Mouse (Mus musculus): ENCODE data around the gene Aida. TPM values are rescaled to one million over a fixed set of nuclear protein-coding genes. Genes with fewer than 3 reads are reported as not detected.

The Aida gene
- total RNA-seq (2014; fragmentation: Nextera tagmentation) = 37.6 and 47.9 TPM in 2 replicates
- total RNA-seq (2017) = 76.2 and 88.4 TPM in 2 replicates

DNA sequence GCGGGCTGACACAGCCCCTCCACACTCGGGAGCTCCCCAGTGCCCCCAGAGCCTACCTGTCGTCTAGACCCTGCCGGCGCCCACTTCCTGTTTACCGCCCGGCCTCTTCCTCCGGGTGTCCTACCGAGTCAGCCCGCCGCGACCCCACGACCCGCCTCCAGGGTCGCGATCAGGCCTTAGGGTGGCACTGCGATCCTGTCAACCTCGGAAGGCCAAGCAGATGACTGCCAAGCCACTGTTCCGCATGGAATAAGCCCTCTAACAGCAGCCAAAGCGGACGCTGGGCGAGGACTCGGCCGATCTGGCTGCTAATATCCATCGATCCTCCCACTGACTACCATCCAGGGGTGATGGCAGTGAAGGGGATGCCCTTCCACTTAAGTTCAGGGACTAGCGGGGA is at the start of gene Aida:
TSS of gene Aida (plus strand) at position 126 of the 400 bp plus-strand sequence.
- ATAC-seq (replicated peaks; ENCODE audit: low FRiP score, low TSS enrichment, poor library complexity, severe bottlenecking) = peak; percentile 27

DNA sequence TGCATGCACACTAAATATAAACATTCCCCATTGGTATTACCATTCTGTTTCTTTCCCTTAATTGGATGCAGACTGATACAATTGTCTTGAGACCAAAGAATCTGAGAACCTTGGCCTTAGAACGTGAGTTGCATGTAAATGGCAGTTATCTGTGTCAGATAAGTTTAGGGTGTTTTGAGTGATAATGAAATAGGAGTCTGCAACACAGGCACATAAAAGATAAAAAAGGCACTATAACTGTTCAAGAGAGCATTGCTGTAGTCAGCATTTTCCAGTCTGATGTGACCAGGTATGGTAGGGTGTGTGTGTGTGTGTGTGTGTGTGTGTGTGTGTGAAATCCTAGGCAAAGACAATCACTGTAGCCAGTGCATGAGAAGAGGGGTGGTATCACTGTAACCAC is 48.2 kb upstream of the Aida start:
- ATAC-seq (replicated peaks; ENCODE audit: low FRiP score, low TSS enrichment, poor library complexity, severe bottlenecking) = peak; percentile 79

DNA sequence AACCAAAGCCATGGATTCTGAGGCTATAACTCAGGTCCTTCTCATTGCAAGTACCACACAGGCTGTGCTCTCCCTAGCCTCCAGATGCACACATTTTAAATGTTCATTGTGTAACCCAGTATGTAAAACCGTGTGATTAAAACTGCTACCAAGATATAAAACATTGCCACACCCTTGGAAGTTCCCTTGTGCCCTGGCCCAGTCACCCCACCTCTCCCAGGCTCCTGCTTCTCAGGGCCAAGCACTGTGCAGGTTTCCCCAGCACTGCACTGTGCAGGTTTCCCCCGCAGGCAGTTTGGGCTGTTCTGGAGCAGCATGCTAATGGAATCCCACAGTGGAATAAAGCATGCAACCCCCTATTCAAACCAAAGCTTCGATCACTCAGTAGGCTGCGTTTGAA is 45.8 kb upstream of the Aida start:
- ATAC-seq (replicated peaks; ENCODE audit: low FRiP score, low TSS enrichment, poor library complexity, severe bottlenecking) = peak; percentile 64

DNA sequence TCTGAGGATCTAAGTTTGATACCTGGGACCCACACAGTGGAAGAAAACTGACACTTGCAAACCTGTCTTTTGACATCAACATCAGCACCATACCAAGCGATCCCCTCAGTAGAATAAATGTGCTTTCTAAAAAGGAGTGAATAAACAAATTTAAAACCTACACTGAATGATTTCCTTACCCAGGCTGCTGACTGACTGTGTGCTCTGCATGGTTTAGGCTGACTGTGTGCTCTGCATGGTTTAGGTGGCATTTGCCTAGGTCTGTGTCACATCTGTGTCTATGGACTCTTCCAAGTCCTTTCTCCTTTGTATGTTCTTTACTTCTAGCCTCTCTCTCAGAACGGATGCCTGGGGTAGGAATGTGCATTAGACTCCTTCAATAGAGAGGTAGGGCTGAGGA is 44.6 kb upstream of the Aida start:
- ATAC-seq (replicated peaks; ENCODE audit: low FRiP score, low TSS enrichment, poor library complexity, severe bottlenecking) = no peak

DNA sequence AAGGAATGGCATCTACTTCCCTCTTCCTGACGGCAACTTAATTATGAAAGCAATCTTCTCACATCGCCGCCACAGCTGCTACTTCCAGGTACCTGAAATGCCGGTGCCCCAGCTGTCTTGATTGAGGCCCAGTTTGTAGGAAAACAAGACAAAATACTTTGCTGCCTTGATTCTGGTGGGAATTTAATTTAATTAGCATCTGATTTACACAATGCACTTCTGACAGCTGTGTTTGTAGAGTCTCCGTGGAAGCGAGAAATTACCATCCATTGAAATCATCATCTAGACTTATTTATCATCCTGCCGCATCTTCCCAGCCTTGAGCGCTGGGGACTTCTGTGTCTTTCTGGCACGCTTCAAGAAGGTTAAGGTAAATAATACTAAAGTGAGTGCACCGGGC is 43.8 kb upstream of the Aida start:
- ATAC-seq (replicated peaks; ENCODE audit: low FRiP score, low TSS enrichment, poor library complexity, severe bottlenecking) = no peak

DNA sequence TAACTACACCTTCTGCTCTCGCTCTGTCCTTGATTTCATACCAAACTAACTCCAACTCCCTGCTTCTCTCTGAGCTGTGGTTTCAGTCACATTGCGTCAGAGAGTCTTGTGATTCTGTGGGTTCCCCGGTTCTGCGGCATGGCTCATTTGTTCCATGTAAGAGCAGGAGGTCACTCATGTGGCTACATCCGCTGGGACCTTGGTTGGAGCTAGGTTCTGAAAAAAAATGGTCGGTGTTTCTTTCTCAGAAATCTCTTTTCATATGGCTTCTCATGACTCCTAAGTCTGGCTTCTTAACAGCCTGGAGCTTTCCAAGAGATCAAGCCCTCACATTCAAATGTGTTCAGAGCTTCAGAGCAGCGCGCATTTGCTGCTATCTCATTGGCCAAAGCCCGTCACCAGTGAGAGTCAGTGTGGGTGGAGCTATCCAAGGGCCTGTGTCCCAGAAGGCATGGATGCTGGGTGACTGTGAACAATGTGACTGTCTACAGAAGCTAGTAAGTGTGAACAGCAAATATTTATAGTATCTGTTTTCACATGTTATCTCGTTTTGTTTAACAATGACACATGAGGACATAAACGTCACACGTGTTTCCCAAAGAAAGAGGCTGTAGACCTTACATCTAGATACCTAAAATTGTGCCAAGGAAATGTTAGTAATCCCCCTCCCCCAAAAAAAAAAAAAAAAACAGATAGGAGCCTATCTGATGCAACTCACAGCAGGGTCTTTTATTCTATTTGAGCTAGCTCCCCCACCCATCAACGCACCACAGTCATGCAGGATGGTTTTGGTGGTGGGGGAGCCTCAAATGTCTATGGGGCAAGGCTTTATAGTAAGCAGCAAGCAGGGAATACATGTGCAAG is 32.0 kb upstream of the Aida start:
- ATAC-seq (replicated peaks; ENCODE audit: low FRiP score, low TSS enrichment, poor library complexity, severe bottlenecking) = no peak

DNA sequence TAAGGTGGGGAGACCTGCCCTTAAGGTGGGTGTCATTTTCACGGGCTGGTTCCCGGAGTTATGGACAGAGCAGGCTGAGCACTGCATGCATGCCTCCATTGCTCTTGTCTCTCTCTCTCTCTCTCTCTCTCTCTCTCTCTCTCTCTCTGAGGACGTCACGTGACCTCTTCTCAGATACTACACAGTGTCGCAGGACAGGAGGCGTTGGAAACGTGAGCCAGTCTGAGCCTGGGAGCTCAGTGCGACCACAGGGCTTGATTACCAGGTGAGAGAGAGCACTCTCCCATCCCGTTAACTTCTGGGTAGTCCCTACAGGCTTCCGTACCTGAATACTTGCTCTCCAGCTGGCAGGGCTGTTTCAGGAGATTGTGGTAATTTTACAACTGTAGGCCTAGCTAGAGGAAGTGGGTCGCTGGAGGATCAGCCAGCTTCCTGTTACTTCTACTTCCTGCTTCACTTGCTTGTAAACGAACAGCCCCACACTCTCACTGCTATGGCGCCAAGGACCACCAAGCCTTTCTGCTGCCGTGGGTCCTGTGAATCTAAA is 30.4 kb upstream of the Aida start:
- ATAC-seq (replicated peaks; ENCODE audit: low FRiP score, low TSS enrichment, poor library complexity, severe bottlenecking) = 0 out of 2 replicates have a peak, but pooled peaks have one; percentile 33

DNA sequence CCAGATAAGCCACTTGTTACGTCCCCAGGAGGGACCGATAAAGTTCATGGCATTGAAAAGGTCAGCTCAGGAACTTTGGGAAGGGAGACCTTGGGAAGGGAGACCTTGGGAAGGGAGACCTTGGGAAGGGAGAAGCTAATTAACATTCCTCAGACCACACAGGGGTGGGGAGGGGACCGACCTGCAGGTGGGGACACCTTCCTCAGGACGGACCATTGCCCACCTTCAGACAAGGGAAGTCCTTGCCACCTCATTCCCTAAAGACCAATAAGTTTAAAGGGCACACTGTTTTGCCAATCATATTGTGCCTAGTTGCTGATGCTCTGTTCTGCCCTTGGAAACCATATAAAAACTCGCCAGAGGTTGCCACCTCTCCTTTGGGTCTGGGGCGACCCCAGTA is 28.7 kb upstream of the Aida start:
- no peak for ATAC-seq (replicated peaks; ENCODE audit: low FRiP score, low TSS enrichment, poor library complexity, severe bottlenecking)

DNA sequence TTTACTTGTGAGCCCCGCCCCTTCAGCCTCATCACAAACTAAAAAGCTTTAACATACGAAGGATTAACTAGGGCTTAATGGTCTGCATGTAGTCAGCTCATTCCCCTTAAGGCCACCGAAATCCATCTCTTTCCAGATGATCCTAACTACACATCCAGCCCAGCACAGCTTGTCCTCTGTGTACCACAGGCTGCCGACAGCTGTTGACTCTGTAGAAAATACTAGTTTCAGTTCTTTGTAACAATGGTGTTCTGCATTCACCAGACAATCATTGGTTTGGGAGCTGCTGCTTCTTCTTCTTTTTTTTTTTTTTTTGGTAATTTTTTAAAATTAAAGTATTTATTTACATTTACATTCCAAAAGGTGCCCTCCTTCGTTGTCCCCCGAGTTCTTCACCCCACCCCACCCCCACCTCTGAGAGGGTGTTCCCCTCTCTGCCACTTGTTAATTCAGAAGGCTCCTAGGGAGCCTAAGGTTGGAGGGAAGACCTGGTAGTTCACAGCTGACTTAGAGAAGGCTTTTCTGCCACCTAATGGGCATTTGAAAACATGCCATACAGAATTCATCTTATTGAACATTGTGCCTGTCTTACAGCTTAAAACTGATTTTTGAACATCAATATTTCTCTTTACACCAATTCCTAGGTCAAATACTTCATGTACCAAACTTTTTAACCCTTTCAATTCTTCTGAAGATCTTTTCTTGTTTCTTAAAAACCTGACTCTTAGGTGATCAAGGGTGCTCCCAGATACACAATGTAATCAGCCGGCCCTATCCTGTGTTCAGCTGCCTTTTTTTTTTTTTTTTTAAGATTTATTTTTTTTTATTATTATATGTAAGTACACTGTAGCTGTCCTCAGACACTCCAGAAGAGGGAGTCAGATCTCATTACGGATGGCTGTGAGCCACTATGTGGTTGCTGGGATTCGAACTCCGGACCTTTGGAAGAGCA is 23.2 kb upstream of the Aida start:
- ATAC-seq (replicated peaks; ENCODE audit: low FRiP score, low TSS enrichment, poor library complexity, severe bottlenecking) = peak; percentile 90

DNA sequence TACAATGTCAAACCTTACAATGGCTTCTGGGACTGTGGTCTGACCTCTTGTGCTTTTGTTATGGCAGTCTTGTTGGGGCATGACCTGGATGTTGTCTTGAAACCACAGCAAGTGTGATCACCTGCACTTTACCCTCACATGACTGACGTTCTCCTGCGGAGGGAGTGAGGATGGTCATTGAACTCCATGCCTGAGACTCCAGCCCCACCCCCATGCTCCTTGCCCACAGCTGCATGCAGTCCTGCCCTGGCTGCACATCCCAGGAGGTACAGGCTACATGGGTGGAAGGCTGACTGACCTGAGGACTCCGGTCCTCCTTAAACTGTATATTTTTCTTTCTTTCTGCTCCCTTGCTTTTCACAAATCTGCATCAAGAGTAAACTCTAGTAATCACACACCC is 22.0 kb upstream of the Aida start:
- ATAC-seq (replicated peaks; ENCODE audit: low FRiP score, low TSS enrichment, poor library complexity, severe bottlenecking) = no peak

DNA sequence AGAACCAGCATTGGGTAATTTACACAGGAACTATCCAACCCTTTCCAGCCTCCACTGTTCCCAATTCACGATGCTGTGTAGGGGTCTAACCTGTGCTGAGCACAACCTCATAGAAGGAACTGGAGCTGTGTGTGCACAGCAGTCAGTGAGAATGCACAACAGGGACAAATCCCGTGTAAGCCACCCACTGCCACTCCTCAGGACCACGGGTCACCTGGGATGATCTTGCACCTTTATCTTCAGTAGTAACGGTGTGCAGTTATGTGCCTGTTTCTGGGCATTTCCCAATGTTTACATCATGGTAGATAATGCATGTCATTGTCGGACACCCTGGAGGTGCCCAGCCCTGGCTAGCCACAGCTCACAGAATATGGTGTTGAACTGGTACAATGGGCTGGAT is 20.6 kb upstream of the Aida start:
- no peak for ATAC-seq (replicated peaks; ENCODE audit: low FRiP score, low TSS enrichment, poor library complexity, severe bottlenecking)

DNA sequence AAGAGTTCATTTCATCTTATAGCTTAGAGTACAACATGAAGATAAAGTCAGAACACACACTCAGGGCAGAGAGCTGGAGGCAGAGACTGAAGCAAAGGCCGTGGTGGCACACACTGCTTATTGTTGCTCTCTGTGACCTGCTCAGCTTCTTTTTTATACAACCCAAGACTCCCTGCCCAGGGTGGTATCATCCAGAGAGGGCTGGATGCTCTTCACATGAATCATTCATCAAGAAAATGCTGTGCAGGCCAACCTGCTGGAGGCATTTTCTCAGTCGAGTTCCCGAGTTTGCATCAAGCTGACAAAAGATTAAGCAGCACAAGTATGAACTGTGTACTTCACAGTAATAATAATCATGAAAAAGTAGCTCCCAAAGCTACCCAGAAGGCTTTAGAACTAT is 8.0 kb upstream of the Aida start:
- no peak for ATAC-seq (replicated peaks; ENCODE audit: low FRiP score, low TSS enrichment, poor library complexity, severe bottlenecking)

DNA sequence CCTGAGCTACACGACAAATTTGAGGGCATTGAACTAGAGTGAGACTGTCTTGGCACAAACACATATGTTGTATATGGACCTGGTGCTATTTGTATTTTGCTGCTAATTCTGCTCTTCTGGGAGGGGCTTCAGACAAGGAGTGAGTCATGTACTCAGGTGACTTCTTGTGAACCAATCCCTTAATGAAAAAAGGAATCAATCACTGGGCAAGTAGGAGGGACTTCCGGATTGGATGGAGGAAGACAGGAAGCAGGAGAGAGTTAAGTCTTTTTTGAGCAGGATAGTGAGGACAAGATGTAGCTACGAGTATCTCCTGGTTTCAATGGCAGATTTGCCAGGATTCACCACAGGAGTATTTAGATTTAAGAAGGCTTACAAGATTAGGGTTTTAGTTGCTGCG is 6.8 kb upstream of the Aida start:
- no peak for ATAC-seq (replicated peaks; ENCODE audit: low FRiP score, low TSS enrichment, poor library complexity, severe bottlenecking)

DNA sequence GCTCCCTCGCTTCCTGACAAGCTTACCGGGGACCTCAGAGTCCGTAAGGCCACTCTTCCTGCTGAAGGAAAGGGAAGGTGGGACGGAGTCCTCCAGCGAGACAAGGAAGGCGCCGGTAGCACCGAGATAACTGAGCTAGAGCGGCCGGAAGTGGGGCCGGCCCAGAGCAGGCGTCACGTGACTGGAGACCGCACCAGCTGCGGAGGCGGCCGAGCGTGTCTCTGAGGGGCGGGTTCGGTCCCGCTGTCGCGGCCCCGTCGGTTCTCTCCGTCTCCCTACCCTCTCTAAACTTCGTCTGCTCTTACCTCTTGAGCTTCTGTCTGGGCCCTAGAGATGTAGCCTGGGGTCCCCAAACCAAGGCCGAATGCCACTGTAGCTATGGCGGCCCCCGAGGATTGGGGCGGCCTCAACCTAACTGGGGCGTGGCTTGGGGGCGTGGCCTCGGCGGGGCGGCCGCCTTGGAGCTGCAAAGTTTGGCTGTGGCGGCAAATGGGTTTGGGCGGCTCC is 540 bp downstream of the Aida start, which contains the start of gene Brox:
TSS of gene Brox (minus strand) at position 393 of the 507 bp plus-strand sequence.
- ATAC-seq (replicated peaks; ENCODE audit: low FRiP score, low TSS enrichment, poor library complexity, severe bottlenecking) = peak; percentile 73

DNA sequence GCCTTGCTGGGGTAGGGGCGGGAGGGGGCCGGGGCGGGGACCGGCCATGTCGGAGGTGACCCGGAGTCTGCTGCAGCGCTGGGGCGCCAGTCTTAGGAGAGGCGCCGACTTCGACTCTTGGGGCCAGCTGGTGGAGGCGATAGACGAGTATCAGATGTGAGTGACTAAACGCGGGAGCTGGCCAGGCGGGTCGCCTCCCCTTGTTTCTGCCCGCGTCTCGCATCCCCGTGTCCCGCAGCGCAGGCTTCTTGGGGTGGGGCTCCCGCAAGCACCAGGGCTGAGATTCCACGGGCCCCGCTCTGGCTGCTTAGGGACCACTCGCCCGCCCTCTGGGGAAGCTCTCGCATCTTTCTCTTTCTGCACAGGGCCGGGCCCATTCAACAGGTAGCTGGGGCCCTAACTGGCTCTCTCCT is 1.1 kb downstream of the Aida start:
- peak; percentile 42 for ATAC-seq (replicated peaks; ENCODE audit: low FRiP score, low TSS enrichment, poor library complexity, severe bottlenecking)

DNA sequence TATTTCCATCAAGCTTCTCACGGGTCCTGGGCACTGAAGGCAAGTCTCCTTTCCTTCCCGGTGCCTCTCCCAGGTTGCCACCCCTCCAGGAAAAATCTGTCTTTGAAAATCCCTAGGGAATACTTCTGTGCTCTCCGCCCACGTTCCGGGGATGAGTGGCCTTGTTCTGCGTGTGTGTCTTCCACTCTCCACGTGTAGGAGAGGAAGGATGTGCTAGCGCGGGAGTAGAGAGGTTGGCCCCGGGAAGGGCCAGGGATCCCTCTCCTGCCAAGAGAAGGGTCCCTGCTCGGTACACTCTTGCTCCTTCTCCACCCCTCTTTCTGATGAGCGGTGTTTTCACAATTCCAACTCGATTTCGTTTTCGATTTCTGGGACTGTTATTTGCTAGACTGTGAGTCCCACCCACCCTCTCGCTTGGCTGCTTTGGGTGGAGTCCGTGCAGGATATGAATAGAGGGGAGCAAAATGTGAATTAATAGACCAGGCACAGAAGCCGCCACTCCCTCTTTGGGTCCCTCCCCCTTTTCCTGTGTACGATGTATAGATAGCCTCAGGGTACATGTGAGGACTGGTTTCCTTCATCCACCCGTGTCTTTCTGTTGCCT is 1.6 kb downstream of the Aida start:
- ATAC-seq (replicated peaks; ENCODE audit: low FRiP score, low TSS enrichment, poor library complexity, severe bottlenecking) = peak; percentile 49

DNA sequence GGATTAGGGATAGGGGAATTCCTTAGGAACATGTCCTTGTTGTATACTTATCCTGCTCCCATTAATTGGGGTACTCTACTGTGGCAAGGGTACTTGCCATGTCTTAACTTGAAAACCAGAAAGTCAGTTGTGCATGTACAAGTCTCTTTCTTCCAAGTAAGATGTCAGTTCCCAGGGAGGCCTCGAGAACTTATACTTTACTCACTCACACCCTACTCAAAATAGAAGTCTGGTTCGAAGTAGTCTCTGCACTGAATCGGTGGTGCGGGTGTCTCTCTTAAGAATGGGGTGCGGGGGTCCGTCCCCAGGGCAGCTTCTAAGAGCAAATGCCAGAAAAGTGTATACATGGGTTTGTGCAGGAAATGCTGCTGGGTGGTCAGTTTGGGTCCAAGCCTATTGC is 2.8 kb downstream of the Aida start:
- no peak for ATAC-seq (replicated peaks; ENCODE audit: low FRiP score, low TSS enrichment, poor library complexity, severe bottlenecking)

DNA sequence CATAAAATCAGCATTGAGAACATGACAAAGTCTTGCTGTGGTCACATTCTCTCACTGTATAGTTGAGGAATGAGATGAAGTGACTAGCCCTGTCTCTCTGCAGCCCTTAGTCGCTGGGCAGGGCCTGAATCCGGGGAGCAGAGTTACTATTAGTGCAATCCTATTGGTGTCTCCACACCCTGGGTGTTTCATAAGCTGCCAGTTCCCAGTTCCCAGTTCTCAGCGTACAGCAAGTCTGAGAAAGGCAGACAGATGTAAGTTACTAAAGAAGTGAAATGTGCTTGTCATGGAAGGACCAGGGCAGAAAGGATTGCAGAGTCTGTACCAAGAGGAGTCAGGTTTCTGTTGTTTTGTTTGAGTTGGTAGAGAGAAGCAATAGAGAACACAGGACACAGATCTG is 11.2 kb downstream of the Aida start:
- ATAC-seq (replicated peaks; ENCODE audit: low FRiP score, low TSS enrichment, poor library complexity, severe bottlenecking) = no peak

DNA sequence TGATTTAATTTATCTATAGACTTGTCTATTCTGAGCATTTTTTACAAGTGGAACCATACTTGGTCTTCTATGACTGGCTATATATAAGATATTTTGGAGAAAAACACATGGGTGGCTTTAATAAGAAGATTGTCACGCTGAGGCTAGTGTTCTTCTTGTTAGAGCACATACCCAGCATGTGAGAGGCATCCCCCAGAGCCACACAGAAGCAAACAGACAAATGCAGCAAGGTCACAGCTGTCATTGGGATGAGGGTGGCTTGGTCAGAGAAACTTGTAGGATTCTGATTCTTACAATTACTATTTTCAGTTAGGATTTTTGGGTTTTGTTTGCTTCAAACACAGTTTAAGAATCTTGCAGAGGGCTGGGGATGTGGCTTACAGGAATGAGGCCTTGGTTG is 12.1 kb downstream of the Aida start:
- ATAC-seq (replicated peaks; ENCODE audit: low FRiP score, low TSS enrichment, poor library complexity, severe bottlenecking) = no peak

All from megakaryocyte-erythroid progenitor cell, adult 5-6 weeks (primary cell).